Mouse (Mus musculus) ES-E14 (cell line): Measurements from ENCODE around the gene Dhx40. TPM values are rescaled to one million over a fixed set of nuclear protein-coding genes. Genes with fewer than 3 reads are reported as not detected.
"Not testable (repeated sequence)": the region's sequence is repeated elsewhere in the genome, so short reads cannot be mapped to it uniquely, and the experiment has no call there.

Source experiments
- DNase-seq: peaks from one replicate; pipeline ENCODE4 v3.0.0-alpha.2; 2013; ENCODE audit warnings: low read depth, low spot score
- H3K27ac ChIP-seq: 2 replicates; pipeline ENCODE4 v1.5.1; 2012; ENCODE audit warnings: low read depth, mild to moderate bottlenecking, low read length, moderate library complexity, mixed read lengths; ENCODE audit not compliant: poor library complexity, insufficient read depth, severe bottlenecking
- H3K36me3 ChIP-seq: 2 replicates; pipeline ENCODE4 v1.6.1; 2012; ENCODE audit warnings: mild to moderate bottlenecking, low read length, moderate library complexity, mixed read lengths; ENCODE audit not compliant: control insufficient read depth, poor library complexity, insufficient read depth, severe bottlenecking
- H3K4me1 ChIP-seq, 2 experiments: fragments of 150-350 bp in 1 of 2; sonication (generic) in 1 of 2; 2 replicates each; pipeline ENCODE4 v1.6.1; 2012; ENCODE audit warnings: low read length in 2 of 2, mild to moderate bottlenecking in 1 of 2, mixed read lengths in 1 of 2; ENCODE audit not compliant: control insufficient read depth in 2 of 2, insufficient read depth in 2 of 2, poor library complexity in 1 of 2
- H3K4me3 ChIP-seq, 2 experiments: fragments of 150-350 bp in 1 of 2; sonication (generic) in 1 of 2; 2 replicates each; pipeline ENCODE4 v1.5.1; 2012; ENCODE audit warnings: low read length in 2 of 2, low read depth in 1 of 2, mild to moderate bottlenecking in 1 of 2, mixed read lengths in 1 of 2; ENCODE audit not compliant: insufficient read depth in 1 of 2, poor library complexity in 1 of 2, severe bottlenecking in 1 of 2
- H3K9ac ChIP-seq: 2 replicates; pipeline ENCODE4 v1.6.1; 2012; ENCODE audit warnings: low read depth, mild to moderate bottlenecking, low read length, mixed read lengths; ENCODE audit not compliant: poor library complexity, insufficient read depth, severe bottlenecking
- H3K9me3 ChIP-seq: fragments of 150-350 bp; sonication (generic); 2 replicates; pipeline ENCODE4 v1.6.1; 2012; ENCODE audit warnings: low read depth, mild to moderate bottlenecking, low read length; ENCODE audit not compliant: control insufficient read depth, insufficient read depth
- CHD2 ChIP-seq: IDR thresholded peaks from 2 replicates; pipeline ENCODE4 v1.6.1; 2014; ENCODE audit warnings: mild to moderate bottlenecking, low read depth, low read length, inconsistent platforms
- HCFC1 ChIP-seq: IDR thresholded peaks from 2 replicates; pipeline ENCODE4 v1.6.1; 2012; ENCODE audit warnings: low read length, inconsistent platforms, borderline replicate concordance; ENCODE audit not compliant: insufficient read depth
- MAFK ChIP-seq: IDR thresholded peaks from 2 replicates; pipeline ENCODE4 v1.6.1; 2014; ENCODE audit warnings: mild to moderate bottlenecking, low read depth, low read length, inconsistent platforms; ENCODE audit not compliant: insufficient read depth
- ZC3H11A ChIP-seq: IDR thresholded peaks from 2 replicates; pipeline ENCODE4 v1.6.1; 2012; ENCODE audit warnings: low read depth, mild to moderate bottlenecking, inconsistent platforms, low read length, borderline replicate concordance
- ZNF384 ChIP-seq: IDR thresholded peaks from 2 replicates; pipeline ENCODE4 v1.6.1; 2012; ENCODE audit warnings: low read depth, low read length, inconsistent platforms
- in situ Hi-C, 2 experiments: fragments of 600-800 bp; cut with MboI; formaldehyde crosslinking; loops; one replicate each; pipeline ENCODE4 v1.15.1; 2025; ENCODE audit warnings: low sequenced_read_pairs in 2 of 2, inconsistent platforms in 1 of 2; ENCODE audit not compliant: unreplicated experiment in 2 of 2
- total RNA-seq: library from RNA; depleted of rRNA; stranded (reverse); fragments of 300-350 nt; gene quantifications from 2 replicates; pipeline ENCODE4 v1.2.3, GENCODE M21; 2012

Gene Dhx40
- total RNA-seq, 1 experiment = 24.5 TPM

DNA sequence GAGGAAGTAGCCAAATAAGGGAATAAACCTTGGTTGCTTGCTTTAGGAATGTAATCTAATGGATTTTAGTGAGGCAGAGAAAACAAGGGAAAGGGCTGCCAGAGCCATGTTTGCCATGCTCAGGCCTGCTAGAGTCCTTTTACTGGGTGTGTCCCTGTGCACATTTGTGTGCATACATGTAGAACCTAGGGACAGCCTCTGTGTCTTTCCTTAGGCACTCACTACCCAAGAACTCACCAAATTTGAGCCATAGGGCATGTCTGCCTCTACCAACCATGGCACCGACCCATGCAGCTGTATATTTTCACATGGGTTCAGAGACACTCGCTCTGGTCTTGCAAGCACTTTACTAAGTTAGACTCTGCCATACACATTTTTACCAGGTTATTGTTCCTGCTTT lies 11.4 kb upstream of the Dhx40 start:
- Histone ChIP-seq H3K9ac (no peak overlapping the region), H3K4me1 (no peaks in the 10 kb centered on the region), H3K4me3 (no peak overlapping the region), H3K36me3 (no peaks in the 10 kb centered on the region), H3K27ac (no peak overlapping the region), H3K9me3 (no peaks in the 10 kb centered on the region)
- in situ Hi-C loops = no loop called here
- no peak for TF ChIP-seq ZNF384
- TF ChIP-seq MAFK = no peak
- no peak for TF ChIP-seq HCFC1
- no peak for TF ChIP-seq ZC3H11A
- no peak for TF ChIP-seq CHD2
- no peak for DNase-seq

DNA sequence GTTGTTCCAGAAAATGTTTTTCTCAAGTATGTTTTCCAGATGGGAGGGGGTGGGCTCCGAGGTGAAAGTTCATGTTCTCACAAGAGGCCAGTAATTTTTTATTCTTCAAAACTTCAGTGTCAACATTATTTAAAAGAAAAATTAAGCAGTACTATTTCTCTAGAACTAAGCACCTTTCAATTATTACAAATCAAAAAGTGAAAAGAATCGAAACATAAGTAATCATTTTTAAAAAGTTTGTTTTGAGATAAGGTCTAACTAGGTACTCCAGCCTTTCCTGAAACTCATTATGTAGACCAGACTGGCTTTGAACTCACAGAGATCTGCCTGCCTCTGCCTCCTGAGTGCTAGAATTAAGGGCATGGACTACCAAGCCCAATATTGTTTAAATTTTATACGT lies 8.7 kb upstream of the Dhx40 start:
- not testable (repeated sequence) for DNase-seq, H3K36me3 ChIP-seq, H3K4me1 ChIP-seq

GRCm38 (mm10) chr11:86814481-86814880 lies 6.9 kb upstream of the Dhx40 start:
- DNase-seq, H3K4me1 ChIP-seq, H3K36me3 ChIP-seq, H3K27ac ChIP-seq, H3K9ac ChIP-seq, H3K4me3 ChIP-seq, in situ Hi-C loops, H3K9me3 ChIP-seq: not testable (repeated sequence)

More for the DNA sequence above, 8.7 kb upstream of the Dhx40 start:
- H3K27ac ChIP-seq, in situ Hi-C loops, H3K9me3 ChIP-seq, H3K4me3 ChIP-seq, H3K9ac ChIP-seq: not testable (repeated sequence)

GRCm38 (mm10) chr11:86813256-86813655 lies 5.7 kb upstream of the Dhx40 start:
- DNase-seq, H3K9ac ChIP-seq, in situ Hi-C loops, H3K9me3 ChIP-seq, H3K27ac ChIP-seq, H3K36me3 ChIP-seq, H3K4me3 ChIP-seq, H3K4me1 ChIP-seq: not testable (repeated sequence)

- TF ChIP-seq ZNF384 = no peak
- no peak for TF ChIP-seq ZC3H11A
- no peak for TF ChIP-seq HCFC1
- TF ChIP-seq CHD2 = no peak
- TF ChIP-seq MAFK = no peak
- Histone ChIP-seq H3K9me3 (no peaks in the 10 kb centered on the region), H3K27ac (no peak overlapping the region), H3K36me3 (no peaks in the 10 kb centered on the region), H3K9ac (no peak overlapping the region), H3K4me3 (no peak overlapping the region), H3K4me1 (peaks cover 0 to 2% of the 10 kb centered on the region in 2 experiments; a peak in 1 of 4 replicates)
- DNase-seq = no peak
- in situ Hi-C loops = no loop called here
Observed at GRCm38 (mm10) chr11:86811326-86811630, 3.7 kb upstream of the Dhx40 start.
